10 mouse cellular contexts compared by ENCODE assay signal in the genomic region with DNA sequence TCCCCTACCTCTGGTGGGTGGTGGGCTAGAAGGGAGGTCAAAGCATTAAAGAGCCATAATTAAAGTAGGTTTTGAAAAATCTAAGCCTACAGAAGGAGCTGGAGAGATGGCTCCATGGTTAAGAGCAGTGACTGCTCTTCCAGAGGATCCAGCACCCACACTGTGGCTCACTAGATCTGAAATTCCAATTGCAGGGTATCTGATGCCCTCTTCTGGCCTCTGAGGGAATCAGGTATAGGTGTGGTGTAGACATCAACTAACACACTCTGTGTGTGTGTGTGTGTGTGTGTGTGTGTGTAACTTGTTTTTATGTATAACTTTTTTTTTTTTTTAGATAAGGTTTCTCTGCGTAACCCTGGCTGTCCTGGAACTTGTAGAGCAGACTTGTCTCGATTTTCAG. TPM values are rescaled to one million over a fixed set of nuclear protein-coding genes. Genes with fewer than 3 reads are reported as not detected.
DNase-seq lines count a peak whose midpoint lies in the region; ATAC-seq and TF ChIP-seq lines count a peak whose summit lies in the region.
"Had no signal": no experiment of that assay in that cellular context is flagged by ENCODE, and none has a peak within 500 bp of the region (broad histone marks: within the 10 kb centered on the region; RNA-seq: fewer than 3 reads in every experiment).

No protein-coding gene starts in this region.

- no peak overlapping the region for H3K4me3 ChIP-seq in gastrocnemius, adult 2 months
- H3K4me3 ChIP-seq in midbrain, embryonic 11.5 days (ENCODE audit: low read depth, low read length) = no peak overlapping the region
- H3K4me3 ChIP-seq in midbrain, embryonic 13.5 days (replicated peaks) = no peak overlapping the region
- H3K4me3 ChIP-seq in forebrain, embryonic 16.5 days (replicated peaks; ENCODE audit: low read length) = no peak overlapping the region
- H3K4me3 ChIP-seq: heart, embryonic 13.5 days had no signal

- no peaks in the 10 kb centered on the region for H3K36me3 ChIP-seq in midbrain, embryonic 11.5 days (ENCODE audit: control insufficient read depth, insufficient read depth, low read length)
- no peaks in the 10 kb centered on the region for H3K36me3 ChIP-seq in midbrain, embryonic 13.5 days
- H3K36me3 ChIP-seq in forebrain, embryonic 16.5 days (ENCODE audit: control insufficient read depth, insufficient read depth) = no peaks in the 10 kb centered on the region
- H3K36me3 ChIP-seq: heart, embryonic 13.5 days had no signal

- no peak overlapping the region for H3K4me2 ChIP-seq in midbrain, embryonic 11.5 days
- no peak overlapping the region for H3K4me2 ChIP-seq in midbrain, embryonic 13.5 days (replicated peaks)
- no peak overlapping the region for H3K4me2 ChIP-seq in forebrain, embryonic 16.5 days (ENCODE audit: low read length)
- H3K4me2 ChIP-seq: heart, embryonic 13.5 days had no signal

- WGBS in midbrain, embryonic 11.5 days = 67% methylated on average over 2 of the region's 2 CpGs
- 64% methylated on average over 2 of the region's 2 CpGs for WGBS in midbrain, embryonic 13.5 days
- WGBS in forebrain, embryonic 16.5 days = 72% methylated on average over 2 of the region's 2 CpGs

- no peaks in the 10 kb centered on the region; the same call in 1 of the 2 replicates for H3K9me3 ChIP-seq in midbrain, embryonic 11.5 days (ENCODE audit: control insufficient read depth, low read length)
- H3K9me3 ChIP-seq in midbrain, embryonic 13.5 days = peaks cover 3% of the 10 kb centered on the region; the same call in 1 of the 2 replicates
- H3K9me3 ChIP-seq in forebrain, embryonic 16.5 days (ENCODE audit: control insufficient read depth, low read length) = no peaks in the 10 kb centered on the region
- H3K9me3 ChIP-seq: heart, embryonic 13.5 days had no signal

- TF ChIP-seq CTCF in gastrocnemius, adult 2 months (IDR thresholded peaks at IDR 0.05) = peak; percentile 42; the same call in 1 of the 2 replicates

- H3K27me3 ChIP-seq in midbrain, embryonic 11.5 days (ENCODE audit: control insufficient read depth, insufficient read depth, low read length) = no peaks in the 10 kb centered on the region
- peaks cover 5% of the 10 kb centered on the region; the same call in 1 of the 2 replicates for H3K27me3 ChIP-seq in midbrain, embryonic 13.5 days
- no peaks in the 10 kb centered on the region for H3K27me3 ChIP-seq in forebrain, embryonic 16.5 days (replicated peaks; ENCODE audit: control insufficient read depth, insufficient read depth, low read length)
- H3K27me3 ChIP-seq: heart, embryonic 13.5 days had no signal

- H3K27ac ChIP-seq in gastrocnemius, adult 2 months = no peak overlapping the region
- no peak overlapping the region for H3K27ac ChIP-seq in midbrain, embryonic 11.5 days (ENCODE audit: low read depth, low read length)
- no peak overlapping the region for H3K27ac ChIP-seq in midbrain, embryonic 13.5 days
- H3K27ac ChIP-seq in forebrain, embryonic 16.5 days (ENCODE audit: low read length) = no peak overlapping the region
- H3K27ac ChIP-seq: heart, embryonic 13.5 days had no signal

- ATAC-seq in midbrain, embryonic 11.5 days (ENCODE audit: low FRiP score) = no peak
- no peak for ATAC-seq in midbrain, embryonic 13.5 days
- ATAC-seq in forebrain, embryonic 16.5 days = no peak

- H3K4me1 ChIP-seq in midbrain, embryonic 11.5 days (ENCODE audit: control insufficient read depth, insufficient read depth, low read length) = no peaks in the 10 kb centered on the region
- H3K4me1 ChIP-seq in midbrain, embryonic 13.5 days (replicated peaks) = no peaks in the 10 kb centered on the region
- no peaks in the 10 kb centered on the region for H3K4me1 ChIP-seq in forebrain, embryonic 16.5 days (replicated peaks; ENCODE audit: control insufficient read depth, insufficient read depth, low read length)

- intact Hi-C loops in gastrocnemius, adult 2 months (cut with DNase I) = no loop called here

- DNase-seq in gastrocnemius, adult 2 months = no peak
- no peak for DNase-seq in gastrocnemius, adult 8-10 months (ENCODE audit: low spot score in 2 of 2)
- DNase-seq in midbrain, embryonic 11.5 days (ENCODE audit: low spot score, missing footprints) = peak; percentile 37
- DNase-seq in NIH3T3 (ENCODE audit: low read depth) = peak; percentile 67
- peak; percentile 4 for DNase-seq in lung, postnatal 25 days (ENCODE audit: low spot score)
- no peak for DNase-seq in testis, postnatal 10 days (ENCODE audit: low spot score)

- H3K9ac ChIP-seq in midbrain, embryonic 11.5 days (ENCODE audit: low read length) = no peak overlapping the region
- no peak overlapping the region for H3K9ac ChIP-seq in midbrain, embryonic 13.5 days (replicated peaks)
- H3K9ac ChIP-seq in forebrain, embryonic 16.5 days (replicated peaks; ENCODE audit: low read depth, low read length) = no peak overlapping the region
- H3K9ac ChIP-seq: heart, embryonic 13.5 days had no signal

RNA-seq across cellular contexts. Expression of a gene that starts 15.6 kb away (rescaled TPM):
- total RNA-seq in gastrocnemius, adult 2 months (2021) = 1,000 to 10,000 TPM; 1,178 to 1,786 TPM
- 1,000 to 10,000 TPM; 1,235 to 1,416 (median 1,336) TPM for total RNA-seq in gastrocnemius, adult 8-10 months (2022)
- polyA plus RNA-seq in midbrain, embryonic 11.5 days (2014; fragmentation: Nextera tagmentation; extraction: Ambion mirVana) = 405 and 437 TPM in 2 replicates
- 423 and 443 TPM in 2 replicates for polyA plus RNA-seq in midbrain, embryonic 13.5 days (2015; fragmentation: Nextera tagmentation; extraction: Ambion mirVana)
- 408 and 422 TPM in 2 replicates for polyA plus RNA-seq in forebrain, embryonic 16.5 days (2015; fragmentation: Nextera tagmentation; extraction: Ambion mirVana)

RNA-seq across cellular contexts. Expression of a gene that starts 20.7 kb away (rescaled TPM):
- total RNA-seq in gastrocnemius, adult 2 months (2021) = not detected
- total RNA-seq in gastrocnemius, adult 8-10 months (2022) = not detected
- polyA plus RNA-seq in midbrain, embryonic 11.5 days (2014; fragmentation: Nextera tagmentation; extraction: Ambion mirVana) = not detected in 2 replicates
- polyA plus RNA-seq in midbrain, embryonic 13.5 days (2015; fragmentation: Nextera tagmentation; extraction: Ambion mirVana) = not detected in 2 replicates
- polyA plus RNA-seq in forebrain, embryonic 16.5 days (2015; fragmentation: Nextera tagmentation; extraction: Ambion mirVana) = 0.17 and 0.22 TPM in 2 replicates
- total RNA-seq: left cerebral cortex, postnatal 10 days had no signal
- polyA plus RNA-seq: heart, embryonic 13.5 days had no signal

RNA-seq across cellular contexts. Expression of a gene that starts 25.9 kb away (rescaled TPM):
- total RNA-seq in gastrocnemius, adult 2 months (2021) = 10 to 100 TPM; 14.4 to 18.2 TPM
- 10 to 100 TPM; 15.0 to 17.9 (median 16.3) TPM for total RNA-seq in gastrocnemius, adult 8-10 months (2022)
- polyA plus RNA-seq in midbrain, embryonic 11.5 days (2014; fragmentation: Nextera tagmentation; extraction: Ambion mirVana) = 21.5 and 22.3 TPM in 2 replicates
- 28.9 and 34.0 TPM in 2 replicates for polyA plus RNA-seq in midbrain, embryonic 13.5 days (2015; fragmentation: Nextera tagmentation; extraction: Ambion mirVana)
- 35.4 and 36.5 TPM in 2 replicates for polyA plus RNA-seq in forebrain, embryonic 16.5 days (2015; fragmentation: Nextera tagmentation; extraction: Ambion mirVana)

RNA-seq across cellular contexts. Expression of a gene that starts 42.5 kb away (rescaled TPM):
- total RNA-seq in gastrocnemius, adult 2 months (2021) = not detected
- total RNA-seq in gastrocnemius, adult 8-10 months (2022) = not detected
- polyA plus RNA-seq in midbrain, embryonic 11.5 days (2014; fragmentation: Nextera tagmentation; extraction: Ambion mirVana) = not detected in 2 replicates
- 0.04 TPM in 1 of 2 replicates, not detected in the other for polyA plus RNA-seq in midbrain, embryonic 13.5 days (2015; fragmentation: Nextera tagmentation; extraction: Ambion mirVana)
- polyA plus RNA-seq in forebrain, embryonic 16.5 days (2015; fragmentation: Nextera tagmentation; extraction: Ambion mirVana) = 0.09 and 0.11 TPM in 2 replicates
- polyA plus RNA-seq: heart, embryonic 13.5 days had no signal

RNA-seq across cellular contexts. Expression of a gene that starts 56.4 kb away (rescaled TPM):
- 10 to 100 TPM; 31.6 to 34.6 TPM for total RNA-seq in gastrocnemius, adult 2 months (2021)
- 10 to 100 TPM; 30.5 to 36.9 (median 31.6) TPM for total RNA-seq in gastrocnemius, adult 8-10 months (2022)
- 36.7 and 43.0 TPM in 2 replicates for polyA plus RNA-seq in midbrain, embryonic 11.5 days (2014; fragmentation: Nextera tagmentation; extraction: Ambion mirVana)
- polyA plus RNA-seq in midbrain, embryonic 13.5 days (2015; fragmentation: Nextera tagmentation; extraction: Ambion mirVana) = 133 and 142 TPM in 2 replicates
- polyA plus RNA-seq in forebrain, embryonic 16.5 days (2015; fragmentation: Nextera tagmentation; extraction: Ambion mirVana) = 113 and 129 TPM in 2 replicates

Comparison
In these comparisons a context has a peak if more than half of its experiments do, and no peak if none do; other contexts are left out.
1. DNase-seq: peak in midbrain, embryonic 11.5 days (single experiment), NIH3T3 (single experiment) and lung, postnatal 25 days (single experiment); none in gastrocnemius, adult 2 months (single experiment), gastrocnemius, adult 8-10 months (0 of 2) and testis, postnatal 10 days (single experiment).